Mouse (Mus musculus): ENCODE measurements at regions not wholly inside any gene's neighbourhood (a gene's known extent, or its start where the extent isn't known, plus 50 kb on each side); places are given as distances from the start of the nearest gene placed in this dataset.

DNA sequence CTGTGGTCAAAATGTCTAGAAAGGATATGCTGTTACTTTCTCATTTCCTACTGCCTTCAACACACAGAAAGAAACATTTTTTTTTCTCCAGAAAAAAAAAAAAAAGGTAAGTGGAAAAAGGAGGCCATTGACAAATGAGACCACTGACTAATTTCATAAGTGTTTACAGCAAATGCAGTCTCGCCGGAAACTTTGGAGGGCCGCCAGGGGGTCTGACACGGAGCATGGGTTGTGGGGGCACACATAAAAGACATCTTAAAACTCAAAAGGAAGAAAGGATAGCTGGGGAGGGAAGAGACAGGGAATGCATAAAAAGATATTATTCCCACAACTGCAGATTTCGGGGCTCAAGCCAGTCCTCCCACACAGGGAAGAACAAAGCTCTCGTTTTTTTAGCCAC is 109.3 kb downstream of the Tex36 start:
- Histone ChIP-seq H3K9ac (ENCODE audit: control insufficient read depth, low read depth, low read length, poor library complexity, severe bottlenecking) (no peak overlapping the region), H3K4me1 (ENCODE audit: control insufficient read depth in 1 of 2, insufficient read depth in 2 of 2, low read length in 2 of 2) (no peaks in the 10 kb centered on the region), H3K79me2 (ENCODE audit: control insufficient read depth, insufficient read depth, low read length, poor library complexity) (no peaks in the 10 kb centered on the region), H3K9me3 (replicated peaks; ENCODE audit: insufficient read depth, low read length) (no peaks in the 10 kb centered on the region), H3K4me3 (ENCODE audit: control insufficient read depth in 1 of 2, insufficient read depth in 1 of 2, low read depth in 2 of 2, low read length in 2 of 2) (no peak overlapping the region), H3K27me3 (ENCODE audit: control insufficient read depth in 1 of 2, insufficient read depth in 2 of 2, low read length in 2 of 2) (no peaks in the 10 kb centered on the region), H3K27ac (ENCODE audit: control insufficient read depth, low read depth, low read length) (no peak overlapping the region), H3K36me3 (ENCODE audit: control insufficient read depth in 1 of 2, insufficient read depth in 2 of 2, low read length in 2 of 2) (no peaks in the 10 kb centered on the region)
- DNase-seq (ENCODE audit: low read depth, low spot score) = no peak
- TF ChIP-seq GABPA (IDR thresholded peaks at IDR 0.05; ENCODE audit: low read depth, low read length) (no peak), MXI1 (IDR thresholded peaks at IDR 0.05; ENCODE audit: low read depth, low read length) (no peak), POLR2AphosphoS2 (IDR thresholded peaks at IDR 0.05; ENCODE audit: low read length) (no peak), RCOR1 (IDR thresholded peaks at IDR 0.05; ENCODE audit: low read depth, low read length) (no peak), USF1 (IDR thresholded peaks at IDR 0.05; ENCODE audit: low read depth, low read length) (no peak), JUND (IDR thresholded peaks at IDR 0.05; ENCODE audit: low read depth, low read length) (no peak), GATA1 (IDR thresholded peaks at IDR 0.05; ENCODE audit: low read depth, low read length) (no peak), E2F4 (IDR thresholded peaks at IDR 0.05; ENCODE audit: borderline replicate concordance, low read depth, low read length) (no peak), MYB (IDR thresholded peaks at IDR 0.05; ENCODE audit: low read depth, low read length) (no peak)

DNA sequence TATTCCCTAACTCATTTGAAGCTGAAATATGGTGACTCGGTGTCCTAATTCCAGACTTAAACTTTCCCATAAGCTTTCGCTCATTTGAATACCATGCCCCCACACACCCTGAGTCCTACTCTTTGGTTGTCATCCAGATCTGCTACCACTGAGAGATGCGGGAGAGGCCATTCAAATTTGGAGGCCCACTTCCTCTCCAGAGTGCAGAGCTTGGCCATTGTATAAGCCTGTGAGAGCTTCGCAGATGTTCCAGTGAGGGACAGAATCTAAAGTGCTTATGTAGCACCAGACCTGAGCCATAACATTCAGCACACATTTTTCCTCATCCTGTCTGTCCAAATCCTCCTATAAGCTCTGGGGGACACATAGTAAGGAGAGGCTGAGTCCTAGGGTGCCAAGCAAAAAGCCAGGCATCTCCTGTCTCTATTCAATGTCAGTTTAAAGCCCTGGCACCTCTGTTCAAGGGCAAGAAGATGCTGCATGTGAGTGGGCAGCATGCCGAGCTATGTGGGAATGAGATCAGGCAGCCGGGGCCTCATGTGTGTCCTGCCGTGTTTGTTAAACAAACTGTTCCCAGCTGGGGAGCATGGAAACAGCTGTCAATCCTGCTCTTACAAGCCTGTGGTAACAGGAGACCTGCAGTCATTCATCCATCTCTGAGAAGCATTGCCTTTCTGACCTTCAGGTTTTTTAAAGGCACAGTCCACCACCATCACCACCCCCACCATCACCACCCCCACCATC is 113.9 kb downstream of the Tex36 start:
- Histone ChIP-seq H3K4me1 (ENCODE audit: control insufficient read depth in 1 of 2, insufficient read depth in 2 of 2, low read length in 2 of 2) (no peaks in the 10 kb centered on the region), H3K27me3 (ENCODE audit: control insufficient read depth in 1 of 2, insufficient read depth in 2 of 2, low read length in 2 of 2) (no peaks in the 10 kb centered on the region), H3K4me3 (ENCODE audit: control insufficient read depth in 1 of 2, insufficient read depth in 1 of 2, low read depth in 2 of 2, low read length in 2 of 2) (no peak overlapping the region), H3K27ac (ENCODE audit: control insufficient read depth, low read depth, low read length) (no peak overlapping the region), H3K36me3 (ENCODE audit: control insufficient read depth in 1 of 2, insufficient read depth in 2 of 2, low read length in 2 of 2) (no peaks in the 10 kb centered on the region), H3K9me3 (replicated peaks; ENCODE audit: insufficient read depth, low read length) (no peaks in the 10 kb centered on the region), H3K79me2 (ENCODE audit: control insufficient read depth, insufficient read depth, low read length, poor library complexity) (no peaks in the 10 kb centered on the region), H3K9ac (ENCODE audit: control insufficient read depth, low read depth, low read length, poor library complexity, severe bottlenecking) (no peak overlapping the region)
- TF ChIP-seq JUND (IDR thresholded peaks at IDR 0.05; ENCODE audit: low read depth, low read length) (no peak), BHLHE40 (IDR thresholded peaks at IDR 0.05; ENCODE audit: borderline replicate concordance, low read depth, low read length) (no peak), TAL1 (IDR thresholded peaks at IDR 0.05; ENCODE audit: low read length) (no peak), ETS1 (IDR thresholded peaks at IDR 0.05; ENCODE audit: low read depth, low read length) (no peak), USF1 (IDR thresholded peaks at IDR 0.05; ENCODE audit: low read depth, low read length) (no peak), ZMIZ1 (IDR thresholded peaks at IDR 0.05; ENCODE audit: low read depth, low read length) (no peak), EP300 (IDR thresholded peaks at IDR 0.05; ENCODE audit: low read depth in 1 of 2, low read length in 2 of 2) (no peak), MAZ (IDR thresholded peaks at IDR 0.05; ENCODE audit: low read depth, low read length) (no peak), UBTF (IDR thresholded peaks at IDR 0.05; ENCODE audit: borderline replicate concordance, insufficient read depth, low read depth, low read length) (no peak)
- DNase-seq (ENCODE audit: low read depth, low spot score) = no peak
